Mouse (Mus musculus) stomach, postnatal 0 days (tissue): Measurements from ENCODE around the gene Ugp2.

Experiments
- CTCF ChIP-seq: IDR thresholded peaks from 2 replicates; pipeline ENCODE4 v1.5.1; 2016; ENCODE audit warnings: antibody characterized with exemption, low read depth, mild to moderate bottlenecking, moderate library complexity
- EP300 ChIP-seq: optimal IDR thresholded peaks from 2 replicates; pipeline ENCODE3; 2016; ENCODE audit warnings: antibody characterized with exemption

DNA sequence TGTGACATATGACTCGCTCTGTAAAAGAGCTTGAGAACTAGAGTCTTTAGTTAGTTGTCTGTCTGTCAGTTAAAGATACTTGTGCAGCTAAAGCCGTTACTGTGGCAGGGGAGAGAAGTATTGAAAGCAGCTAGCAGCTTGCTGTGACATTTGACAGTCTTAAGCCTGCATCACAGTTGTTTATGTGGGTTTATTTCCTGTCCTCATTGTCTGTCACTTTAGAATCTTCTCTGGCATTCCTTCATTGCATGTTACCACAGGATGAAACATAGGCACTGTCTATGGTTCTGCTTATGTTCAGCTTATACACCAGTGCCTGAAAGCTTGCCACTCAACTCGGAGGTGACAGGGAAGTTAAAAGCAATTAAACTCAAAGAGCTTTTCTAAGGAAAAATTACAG, 67.4 kb downstream of the Ugp2 start:
- TF ChIP-seq EP300 (no peak), CTCF (no peak)
